ENCODE assay signal across 8 mouse cellular contexts in genomic region chr19:7056248-7057087, GRCm38 (mm10). TPM values are rescaled to one million over a fixed set of nuclear protein-coding genes. Genes with fewer than 3 reads are reported as not detected.
A peak's percentile ranks its signal among the peaks of the same experiment; 100 is the strongest.
DNase-seq lines count a peak whose midpoint lies in the region; ATAC-seq and TF ChIP-seq lines count a peak whose summit lies in the region.

Gene Macrod1, plus strand, starts transcription at chr19:7056810.

- H3K4me1 ChIP-seq in MEL (ENCODE audit: control insufficient read depth in 1 of 2, insufficient read depth in 2 of 2, low read length in 2 of 2) = peaks cover 0 to 13% of the 10 kb centered on the region in 2 experiments; a peak in 1 of 4 replicates
- peaks cover 15% of the 10 kb centered on the region for H3K4me1 ChIP-seq in lung, embryonic 14.5 days (ENCODE audit: insufficient read depth)

- H3K4me3 ChIP-seq in MEL (ENCODE audit: control insufficient read depth in 1 of 2, insufficient read depth in 1 of 2, low read depth in 2 of 2, low read length in 2 of 2) = peak within 1 kb of the TSS; percentile 62 to 76
- peak within 1 kb of the TSS; percentile 67 for H3K4me3 ChIP-seq in lung, embryonic 14.5 days (ENCODE audit: low read depth, low read length)

- TF ChIP-seq CTCF in MEL (IDR thresholded peaks at IDR 0.05 in 2 of 3, conservative IDR thresholded peaks at IDR 0.05 in 1 of 3; ENCODE audit: control insufficient read depth in 1 of 3, insufficient read depth in 1 of 3, low read depth in 2 of 3, low read length in 3 of 3, poor library complexity in 1 of 3, severe bottlenecking in 1 of 3) = no peak
- no peak; the same call in 1 of the 2 replicates for TF ChIP-seq CTCF in lung, embryonic 14.5 days (IDR thresholded peaks at IDR 0.05; ENCODE audit: low read depth)

- DNase-seq in MEL (ENCODE audit: low read depth, low spot score) = peak; percentile 90
- peak; percentile 82 for DNase-seq in cerebellum, adult 11-12 months
- peak; percentile 57 for DNase-seq in forelimb bud, embryonic 11.5 days (ENCODE audit: low read depth, low spot score)
- peak; percentile 76 for DNase-seq in heart, postnatal 4 days
- peak; percentile 80 for DNase-seq in layer of hippocampus, adult 8-10 months (ENCODE audit: low spot score in 2 of 2)
- DNase-seq in lung, embryonic 14.5 days = peak; percentile 77
- DNase-seq in thymus, postnatal 14 days = peak; percentile 84

- 0 out of 2 replicates have a peak within 1 kb of the TSS, but pooled peaks have one; percentile 3 for H3K27ac ChIP-seq in MEL (ENCODE audit: control insufficient read depth, low read depth, low read length)
- H3K27ac ChIP-seq in lung, embryonic 14.5 days (ENCODE audit: low read depth) = peak within 1 kb of the TSS; percentile 24; the same call in 1 of the 2 replicates

- H3K36me3 ChIP-seq in MEL (ENCODE audit: control insufficient read depth in 1 of 2, insufficient read depth in 2 of 2, low read length in 2 of 2) = peaks cover 0 to 6% of the 10 kb centered on the region in 2 experiments; a peak in 2 of 4 replicates
- no peaks in the 10 kb centered on the region for H3K36me3 ChIP-seq in lung, embryonic 14.5 days (ENCODE audit: insufficient read depth)

- no peak for TF ChIP-seq RAD21 in MEL (IDR thresholded peaks at IDR 0.05; ENCODE audit: low read depth, low read length)

- H3K9me3 ChIP-seq in MEL (replicated peaks; ENCODE audit: insufficient read depth, low read length) = no peaks in the 10 kb centered on the region
- no peaks in the 10 kb centered on the region for H3K9me3 ChIP-seq in lung, embryonic 14.5 days (ENCODE audit: low read depth, low read length)

- H3K9ac ChIP-seq in MEL (ENCODE audit: control insufficient read depth, low read depth, low read length, poor library complexity, severe bottlenecking) = peak within 1 kb of the TSS; percentile 73
- H3K9ac ChIP-seq in lung, embryonic 14.5 days = peak within 1 kb of the TSS; percentile 64

- H3K4me2 ChIP-seq in lung, embryonic 14.5 days = peak within 1 kb of the TSS; percentile 99

- no peaks in the 10 kb centered on the region for H3K27me3 ChIP-seq in MEL (ENCODE audit: control insufficient read depth in 1 of 2, insufficient read depth in 2 of 2, low read length in 2 of 2)
- H3K27me3 ChIP-seq in lung, embryonic 14.5 days (ENCODE audit: insufficient read depth, low read length) = no peaks in the 10 kb centered on the region

- no peak for TF ChIP-seq EP300 in MEL (IDR thresholded peaks at IDR 0.05; ENCODE audit: low read depth in 1 of 2, low read length in 2 of 2)

- TF ChIP-seq POLR2A in MEL (IDR thresholded peaks at IDR 0.05; ENCODE audit: control insufficient read depth in 1 of 2, insufficient read depth in 1 of 2, low read depth in 1 of 2, low read length in 2 of 2, poor library complexity in 1 of 2) = peak; percentile 22 to 68; a peak in 3 of 4 replicates

- under 1% methylated on average over 68 of the region's 72 CpGs for WGBS in lung, embryonic 14.5 days

- H3K79me2 ChIP-seq in MEL (ENCODE audit: control insufficient read depth, insufficient read depth, low read length, poor library complexity) = no peaks in the 10 kb centered on the region; the same call in 1 of the 2 replicates

- peak; percentile 73 for ATAC-seq in lung, embryonic 14.5 days (ENCODE audit: insufficient read depth)
- ATAC-seq in neutrophil, adult 5-6 weeks (ENCODE audit: extremely low read depth, insufficient number of reproducible peaks, low FRiP score, poor library complexity, severe bottlenecking) = peak; percentile 53

TF ChIP-seq in MEL, 35 proteins besides CTCF, POLR2A, EP300 and RAD21:
- TF ChIP-seq ZMIZ1 (IDR thresholded peaks at IDR 0.05; ENCODE audit: low read depth, low read length) (no peak), GATA1 (IDR thresholded peaks at IDR 0.05; ENCODE audit: low read depth, low read length) (no peak), NRF1 (IDR thresholded peaks at IDR 0.05; ENCODE audit: insufficient read depth, low read depth, low read length, poor library complexity, severe bottlenecking) (peak; percentile 51; the same call in 1 of the 2 replicates), E2F4 (IDR thresholded peaks at IDR 0.05; ENCODE audit: borderline replicate concordance, low read depth, low read length) (peak; percentile 64; the same call in 1 of the 2 replicates), ZNF384 (IDR thresholded peaks at IDR 0.05; ENCODE audit: low read depth, low read length) (no peak), CHD1 (IDR thresholded peaks at IDR 0.05; ENCODE audit: low read depth, low read length) (no peak), UBTF (IDR thresholded peaks at IDR 0.05; ENCODE audit: borderline replicate concordance, insufficient read depth, low read depth, low read length) (no peak), TAL1 (IDR thresholded peaks at IDR 0.05; ENCODE audit: low read length) (no peak), MAFK (IDR thresholded peaks at IDR 0.05; ENCODE audit: borderline replicate concordance, low read depth, low read length) (no peak), TBP (IDR thresholded peaks at IDR 0.05; ENCODE audit: low read depth, low read length) (peak; percentile 28; the same call in 1 of the 2 replicates), USF2 (IDR thresholded peaks at IDR 0.05; ENCODE audit: borderline replicate concordance in 1 of 2, insufficient read depth in 1 of 2, low read depth in 1 of 2, low read length in 2 of 2) (no peak), TCF12 (IDR thresholded peaks at IDR 0.05; ENCODE audit: low read depth, low read length) (peak; percentile 47; the same call in 1 of the 2 replicates), RCOR1 (IDR thresholded peaks at IDR 0.05; ENCODE audit: low read depth, low read length) (no peak), ZC3H11A (IDR thresholded peaks at IDR 0.05; ENCODE audit: low read depth, low read length) (no peak), HCFC1 (IDR thresholded peaks at IDR 0.05; ENCODE audit: low read depth, low read length) (peak; percentile 92), BHLHE40 (IDR thresholded peaks at IDR 0.05; ENCODE audit: borderline replicate concordance, low read depth, low read length) (peak; percentile 87), POLR2AphosphoS2 (IDR thresholded peaks at IDR 0.05; ENCODE audit: low read length) (no peak), POLR2AphosphoS5 (IDR thresholded peaks at IDR 0.05; ENCODE audit: borderline replicate concordance, low read depth, low read length) (no peak), MEF2A (IDR thresholded peaks at IDR 0.05; ENCODE audit: extremely low read depth, insufficient replicate concordance, low read depth, low read length, poor library complexity, severe bottlenecking) (no peak), MAX (IDR thresholded peaks at IDR 0.05; ENCODE audit: low read length) (peak; percentile 94), MAZ (IDR thresholded peaks at IDR 0.05; ENCODE audit: low read depth, low read length) (no peak), ELF1 (IDR thresholded peaks at IDR 0.05; ENCODE audit: low read depth, low read length) (no peak), SMC3 (IDR thresholded peaks at IDR 0.05; ENCODE audit: low read depth, low read length) (no peak), MXI1 (IDR thresholded peaks at IDR 0.05; ENCODE audit: low read depth, low read length) (peak; percentile 98), KAT2A (conservative IDR thresholded peaks at IDR 0.05; ENCODE audit: low read depth, low read length) (peak; percentile 56), ETS1 (IDR thresholded peaks at IDR 0.05; ENCODE audit: low read depth, low read length) (peak; percentile 32; the same call in 1 of the 2 replicates), GABPA (IDR thresholded peaks at IDR 0.05; ENCODE audit: low read depth, low read length) (no peak), NELFE (IDR thresholded peaks at IDR 0.05; ENCODE audit: low read depth, low read length) (peak; percentile 66), USF1 (IDR thresholded peaks at IDR 0.05; ENCODE audit: low read depth, low read length) (peak; percentile 45), SIN3A (IDR thresholded peaks at IDR 0.05; ENCODE audit: low read length) (peak; percentile 97), CHD2 (IDR thresholded peaks at IDR 0.05; ENCODE audit: low read length) (no peak), MYC (IDR thresholded peaks at IDR 0.05; ENCODE audit: low read depth, low read length) (peak; percentile 94)

RNA-seq across cellular contexts. Expression of gene Macrod1, which starts in this region (rescaled TPM):
- total RNA-seq in MEL (2012; rRNA removed) = 1.9 and 4.5 TPM in 2 replicates
- 10 to 100 TPM in 1 of 2 experiments, not detected in 1; 15.7 TPM for polyA plus RNA-seq in MEL (2012; ENCODE audit: insufficient read depth in 1 of 2, insufficient read length in 2 of 2, low read depth in 1 of 2, low replicate concordance in 2 of 2, missing spikeins in 1 of 2)
- 100 to 1,000 TPM; 107 to 126 TPM for total RNA-seq in heart, postnatal 4 days (2021)
- total RNA-seq in layer of hippocampus, adult 8-10 months (2022) = 10 to 100 TPM; 19.2 to 21.4 (median 20.1) TPM
- 11.0 and 11.4 TPM in 2 replicates for polyA plus RNA-seq in lung, embryonic 14.5 days (2014; fragmentation: Nextera tagmentation; extraction: Ambion mirVana)
- 1.2 and 3.7 TPM in 2 replicates for total RNA-seq in neutrophil, adult 5-6 weeks (2017)

Comparison
In these comparisons a context has a peak if more than half of its experiments do, and no peak if none do; other contexts are left out.
1. Peak in every context shown above with its lines: DNase-seq, ATAC-seq, H3K4me3 ChIP-seq and H3K27ac ChIP-seq.
2. RNA of gene Macrod1 (total RNA-seq): 107 to 126 TPM in heart, postnatal 4 days; 19.2 to 21.4 TPM in layer of hippocampus, adult 8-10 months, 1.9 to 4.5 TPM in MEL and 1.2 to 3.7 TPM in neutrophil, adult 5-6 weeks; every median in the first group is over 4 times any median in the second.